Mouse (Mus musculus) liver, postnatal 0 days (tissue): ENCODE results near the gene Arid4b. TPM values are rescaled to one million over a fixed set of nuclear protein-coding genes. Genes with fewer than 3 reads are reported as not detected.

ENCODE experiments used
- ATAC-seq: fragments of 200-750 bp; cut with Nextera tagmentation; 2 replicates; pipeline ENCODE4 v1.8.0; 2017; ENCODE audit warnings: mild to moderate bottlenecking, moderate library complexity
- DNase-seq: peaks from one replicate; pipeline ENCODE4 v3.0.0-alpha.2; 2016
- H3K27ac ChIP-seq: fragments of 300-500 bp; sonication (generic); 2 replicates; pipeline ENCODE4 v1.5.1; 2014; ENCODE audit warnings: antibody characterized with exemption, moderate library complexity, mild to moderate bottlenecking, low read depth
- H3K27me3 ChIP-seq: fragments of 300-500 bp; sonication (generic); 2 replicates; pipeline ENCODE4 v1.6.1; 2014; ENCODE audit warnings: low read length, control low read depth, mixed read lengths; ENCODE audit not compliant: insufficient read depth
- H3K36me3 ChIP-seq: fragments of 300-500 bp; sonication (generic); replicated peaks from 2 replicates; pipeline ENCODE4 v1.6.1; 2014; ENCODE audit warnings: mild to moderate bottlenecking, control low read depth, low read length, moderate library complexity, mixed read lengths; ENCODE audit not compliant: insufficient read depth
- H3K4me1 ChIP-seq: fragments of 300-500 bp; sonication (generic); 2 replicates; pipeline ENCODE4 v1.6.1; 2014; ENCODE audit warnings: antibody characterized with exemption, mild to moderate bottlenecking, control low read depth; ENCODE audit not compliant: insufficient read depth
- H3K4me2 ChIP-seq: fragments of 300-500 bp; sonication (generic); 2 replicates; pipeline ENCODE4 v1.6.1; 2014; ENCODE audit warnings: low read depth, mild to moderate bottlenecking, low read length, moderate library complexity, mixed read lengths
- H3K4me3 ChIP-seq: fragments of 300-500 bp; sonication (generic); 2 replicates; pipeline ENCODE4 v1.5.1; 2014; ENCODE audit warnings: low read depth, low read length
- H3K9ac ChIP-seq: fragments of 300-500 bp; sonication (generic); replicated peaks from 2 replicates; pipeline ENCODE4 v1.6.1; 2014; ENCODE audit warnings: mild to moderate bottlenecking, moderate library complexity
- H3K9me3 ChIP-seq: fragments of 300-500 bp; sonication (generic); 2 replicates; pipeline ENCODE4 v1.6.1; 2016; ENCODE audit warnings: mild to moderate bottlenecking, control low read depth, low read length, mixed read lengths
- CTCF ChIP-seq: sonication (generic); IDR thresholded peaks from 2 replicates; pipeline ENCODE4 v1.5.1; 2016; ENCODE audit warnings: antibody characterized with exemption, low read depth
- EP300 ChIP-seq: IDR thresholded peaks from 2 replicates; pipeline ENCODE4 v1.6.1; 2016; ENCODE audit warnings: antibody characterized with exemption, low read depth, mild to moderate bottlenecking
- WGBS: fragments of 180-500 bp; shearing (Covaris S2); extraction: QIAGEN DNeasy Blood & Tissue Kit; methylation state at CpG from one replicate; pipeline ENCODE4 v1.1.7; 2014; ENCODE audit not compliant: insufficient replicate concordance; 5-methylcytosine and 5-hydroxymethylcytosine counted together
- polyA plus RNA-seq: library from polyadenylated mRNA; unstranded; fragments of >200 nt; fragmentation: Nextera tagmentation; extraction: Ambion mirVana; gene quantifications from 2 replicates; pipeline ENCODE4 v1.2.1, GENCODE M21; 2015

The Arid4b gene
- 17.1 and 19.6 TPM in 2 replicates for polyA plus RNA-seq

DNA sequence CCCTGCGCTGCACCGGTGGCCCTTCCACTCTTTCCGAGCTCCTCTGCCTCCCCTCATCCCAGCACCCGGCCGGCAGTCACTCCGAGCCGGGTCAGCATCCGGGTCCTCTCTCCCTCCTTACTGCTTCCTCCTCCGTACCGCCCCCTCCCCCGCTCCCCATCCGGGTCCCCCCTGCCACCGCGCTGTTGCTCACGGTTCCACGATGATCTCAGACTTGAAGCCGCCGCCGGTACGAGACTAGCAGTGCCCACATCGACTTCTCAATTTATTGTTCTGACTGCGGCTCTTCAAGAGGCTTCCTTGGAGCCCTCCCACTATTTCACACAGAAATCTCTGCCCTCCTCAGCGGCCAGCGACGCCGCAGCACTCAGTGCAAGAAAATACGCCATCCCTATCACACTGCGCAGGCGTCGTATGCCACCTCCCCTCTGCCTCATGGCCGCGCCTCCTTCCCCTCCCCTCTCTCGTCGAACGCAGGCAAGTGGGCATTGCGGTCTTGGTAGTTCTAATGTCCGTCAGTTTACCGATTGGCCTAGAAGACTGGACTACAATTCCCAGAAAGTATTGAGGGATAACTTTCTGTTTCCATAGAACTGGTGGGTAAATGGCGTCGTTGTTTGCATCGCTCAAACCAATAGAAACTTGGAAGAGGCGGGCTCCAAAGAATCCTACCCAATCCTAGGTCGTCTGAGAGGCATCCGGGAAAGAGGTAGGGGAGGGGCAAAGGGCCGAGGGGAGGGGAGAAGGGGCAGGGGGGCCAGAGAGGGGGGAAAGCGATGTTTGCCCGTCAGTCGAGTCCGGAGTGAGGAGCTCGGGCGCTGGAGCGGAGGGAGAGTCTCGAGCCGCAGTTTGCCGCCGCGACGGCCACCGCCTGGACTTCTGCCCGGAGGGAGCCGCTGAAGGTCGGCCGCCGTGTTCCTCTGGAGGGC, at the start of gene Arid4b, which contains the start of gene Ggps1:
Arid4b (plus strand) TSS at position 220 of the 929 bp plus-strand sequence.
Ggps1 (minus strand) TSS at position 476 of the 929 bp plus-strand sequence.
- DNase-seq: peak; percentile 95
- Histone ChIP-seq H3K9me3 (no peaks in the 10 kb centered on the region), H3K9ac (peak within 1 kb of the TSS; percentile 98), H3K27me3 (no peaks in the 10 kb centered on the region), H3K4me3 (peak within 1 kb of the TSS; percentile 95), H3K36me3 (peaks cover 3% of the 10 kb centered on the region; the same call in 1 of the 2 replicates), H3K4me2 (peak within 1 kb of the TSS; percentile 78), H3K4me1 (peaks cover 13% of the 10 kb centered on the region), H3K27ac (peak within 1 kb of the TSS; percentile 95)
- ATAC-seq: peak; percentile 95
- TF ChIP-seq CTCF (no peak), EP300 (peak; percentile 43; the same call in 1 of the 2 replicates)
- WGBS: under 1% methylated on average over 52 of the region's 64 CpGs

GRCm38 (mm10) chr13:14014001-14014400, 49.0 kb upstream of the Arid4b start:
- H3K36me3 ChIP-seq: peaks cover 31% of the 10 kb centered on the region
- 83% methylated on average over 2 of the region's 2 CpGs for WGBS
- TF ChIP-seq EP300: no peak
- no peak for TF ChIP-seq CTCF
- no peaks in the 10 kb centered on the region for H3K27me3 ChIP-seq
- no peak for DNase-seq
- no peak for ATAC-seq
- H3K9ac ChIP-seq: no peak overlapping the region
- no peak overlapping the region for H3K4me2 ChIP-seq
- H3K4me1 ChIP-seq: no peaks in the 10 kb centered on the region; the same call in 1 of the 2 replicates
- no peaks in the 10 kb centered on the region for H3K9me3 ChIP-seq
- H3K27ac ChIP-seq: no peak overlapping the region
- no peak overlapping the region for H3K4me3 ChIP-seq

DNA sequence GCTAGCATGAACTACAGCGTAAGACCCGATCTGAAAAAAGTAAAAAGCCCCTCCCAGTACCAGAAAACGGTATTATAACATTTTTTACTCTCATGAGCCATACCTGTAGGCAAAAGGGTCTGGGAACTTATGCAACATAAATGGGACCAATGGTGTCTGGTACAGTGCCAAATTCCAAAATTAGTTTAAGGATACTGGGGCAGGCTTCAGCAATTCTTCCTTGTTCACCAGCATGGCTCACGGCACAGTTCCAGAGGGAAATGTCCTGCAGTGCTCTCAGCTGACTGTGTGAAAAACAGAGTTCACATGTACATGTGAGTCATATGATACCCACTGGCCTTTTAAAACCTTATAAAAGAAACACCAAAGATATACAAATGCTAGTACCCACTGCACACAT, 48.5 kb upstream of the Arid4b start:
- Histone ChIP-seq H3K4me1 (peaks cover 2% of the 10 kb centered on the region), H3K36me3 (peaks cover 31% of the 10 kb centered on the region), H3K9ac (no peak overlapping the region), H3K9me3 (no peaks in the 10 kb centered on the region), H3K4me2 (no peak overlapping the region), H3K4me3 (no peak overlapping the region), H3K27ac (no peak overlapping the region), H3K27me3 (no peaks in the 10 kb centered on the region)
- DNase-seq (no peak), ATAC-seq (no peak)
- TF ChIP-seq EP300: no peak
- no peak for TF ChIP-seq CTCF
- 88% methylated on average over 4 of the region's 4 CpGs for WGBS

DNA sequence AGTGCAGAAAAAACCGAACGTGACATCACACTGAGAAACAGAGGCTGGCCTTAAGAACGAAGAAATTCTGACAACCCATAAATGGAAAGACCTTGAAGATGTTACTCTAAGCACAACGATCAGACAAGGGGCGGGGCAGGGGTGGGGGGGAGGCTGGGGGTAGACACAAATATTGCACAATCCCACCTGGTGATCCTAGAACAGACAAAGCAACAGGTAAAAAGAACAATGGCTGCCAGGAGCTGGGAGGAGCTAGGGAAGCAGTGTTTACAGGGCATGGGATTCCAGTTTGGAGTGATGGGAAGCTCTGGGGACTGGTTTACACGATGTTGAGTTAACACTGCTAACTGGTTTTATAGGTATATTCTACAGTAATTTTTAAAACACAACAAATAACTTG, 47.4 kb upstream of the Arid4b start:
- DNase-seq: no peak
- no peak overlapping the region for H3K4me2 ChIP-seq
- WGBS: 91% methylated on average over 6 of the region's 6 CpGs
- H3K36me3 ChIP-seq: peaks cover 28% of the 10 kb centered on the region
- peaks cover 5% of the 10 kb centered on the region for H3K4me1 ChIP-seq
- TF ChIP-seq EP300 (no peak), CTCF (no peak)
- no peak for ATAC-seq
- H3K27me3 ChIP-seq: no peaks in the 10 kb centered on the region
- no peaks in the 10 kb centered on the region for H3K9me3 ChIP-seq
- no peak overlapping the region for H3K27ac ChIP-seq
- H3K9ac ChIP-seq: no peak overlapping the region
- H3K4me3 ChIP-seq: no peak overlapping the region

- H3K4me1 ChIP-seq: peaks cover 5% of the 10 kb centered on the region
- ATAC-seq (peak; percentile 31; the same call in 1 of the 2 replicates), DNase-seq (no peak)
- TF ChIP-seq EP300: peak; percentile 55
- TF ChIP-seq CTCF: no peak
- no peaks in the 10 kb centered on the region for H3K27me3 ChIP-seq
- H3K4me2 ChIP-seq: no peak overlapping the region
- H3K9ac ChIP-seq: no peak overlapping the region
- H3K4me3 ChIP-seq: no peak overlapping the region
- H3K27ac ChIP-seq: peak overlapping the region; percentile 11; the same call in 1 of the 2 replicates
- H3K36me3 ChIP-seq: peaks cover 13% of the 10 kb centered on the region
- no peaks in the 10 kb centered on the region for H3K9me3 ChIP-seq
These were observed 44.7 kb upstream of the Arid4b start for GRCm38 (mm10) chr13:14018283-14018682.

- TF ChIP-seq EP300 (no peak), CTCF (no peak)
- H3K9me3 ChIP-seq: no peaks in the 10 kb centered on the region
- ATAC-seq (no peak), DNase-seq (no peak)
- H3K36me3 ChIP-seq: peaks cover 13% of the 10 kb centered on the region
- 74% methylated on average over 3 of the region's 3 CpGs for WGBS
- peaks cover 5% of the 10 kb centered on the region for H3K4me1 ChIP-seq
- no peak overlapping the region for H3K4me2 ChIP-seq
- no peak overlapping the region for H3K4me3 ChIP-seq
- peak overlapping the region; percentile 11; the same call in 1 of the 2 replicates for H3K27ac ChIP-seq
- H3K9ac ChIP-seq: no peak overlapping the region
- no peaks in the 10 kb centered on the region for H3K27me3 ChIP-seq
These were observed 44.2 kb upstream of the Arid4b start for GRCm38 (mm10) chr13:14018852-14019251.
